Mouse (Mus musculus) heart, adult 2 months (tissue): ENCODE data around the gene Abhd5. TPM values are rescaled to one million over a fixed set of nuclear protein-coding genes. Genes with fewer than 3 reads are reported as not detected.

Experiments
- DNase-seq, 2 experiments: peaks; one replicate each; pipeline ENCODE4 v3.0.0; 2021
- H3K27ac ChIP-seq: fragments of 200-600 bp; 2 replicates; pipeline ENCODE4 v1.8.1; 2022
- H3K27me3 ChIP-seq: fragments of 200-500 bp; 2 replicates; pipeline ENCODE4 v1.6.1; 2012; ENCODE audit warnings: mild to moderate bottlenecking, low read length, inconsistent platforms, mixed read lengths; ENCODE audit not compliant: control insufficient read depth, insufficient read depth
- H3K36me3 ChIP-seq: fragments of 200-500 bp; 2 replicates; pipeline ENCODE4 v1.6.1; 2012; ENCODE audit warnings: low read length, inconsistent platforms; ENCODE audit not compliant: control insufficient read depth, insufficient read depth
- H3K4me1 ChIP-seq: fragments of 200-500 bp; 2 replicates; pipeline ENCODE4 v1.6.1; 2011; ENCODE audit warnings: low read length; ENCODE audit not compliant: control insufficient read depth, insufficient read depth
- H3K4me3 ChIP-seq: fragments of 200-600 bp; 2 replicates; pipeline ENCODE4 v1.8.1; 2022
- H3K79me2 ChIP-seq: fragments of 200-500 bp; replicated peaks from 2 replicates; pipeline ENCODE4 v1.6.1; 2012; ENCODE audit warnings: mild to moderate bottlenecking, inconsistent platforms, low read length, moderate library complexity, mixed read lengths; ENCODE audit not compliant: control insufficient read depth, insufficient read depth
- H3K9ac ChIP-seq: fragments of 200-500 bp; 2 replicates; pipeline ENCODE4 v1.6.1; 2012; ENCODE audit warnings: low read depth, mild to moderate bottlenecking, control low read depth, inconsistent platforms, low read length, mixed read lengths
- CTCF ChIP-seq: fragments of 200-600 bp; IDR thresholded peaks from 2 replicates; pipeline ENCODE4 v1.8.1; 2022; ENCODE audit warnings: antibody characterized with exemption, mild to moderate bottlenecking, moderate library complexity
- EP300 ChIP-seq: fragments of 200-500 bp; IDR thresholded peaks from 2 replicates; pipeline ENCODE4 v1.6.1; 2011; ENCODE audit warnings: low read depth, low read length, control low read depth; ENCODE audit not compliant: insufficient read depth
- POLR2A ChIP-seq: fragments of 200-500 bp; IDR thresholded peaks from 2 replicates; pipeline ENCODE4 v1.6.1; 2011; ENCODE audit warnings: mild to moderate bottlenecking, low read depth, low read length, control low read depth; ENCODE audit not compliant: insufficient read depth
- WGBS: fragments of 180-500 bp; shearing (Covaris S2); methylation state at CpG from one replicate; pipeline ENCODE4 v1.1.7; 2018; 5-methylcytosine and 5-hydroxymethylcytosine counted together
- intact Hi-C: fragments of 180-260 bp; cut with DNase I; formaldehyde crosslinking; loops from one replicate; pipeline ENCODE4 v1.15.1; 2025
- polyA plus RNA-seq: library from polyadenylated mRNA; depleted of rRNA; stranded (reverse); fragments of >200 nt; gene quantifications from 2 replicates; pipeline ENCODE4 v1.2.3, GENCODE M21; 2012
- total RNA-seq, 2 experiments: library from RNA; stranded (reverse); gene quantifications; 2 replicates each; pipeline ENCODE4 v1.2.3; 2021

Gene Abhd5
- total and polyA plus RNA-seq, 3 experiments, result 31.8 to 63.2 (median 53.3) TPM

GRCm38 (mm10) chr9:122339972-122340371, 11.4 kb upstream of the Abhd5 start:
- no peak for DNase-seq
- H3K4me3 ChIP-seq, result no peak overlapping the region
- intact Hi-C loops, result no loop called here
- no peaks in the 10 kb centered on the region for H3K27me3 ChIP-seq
- no peaks in the 10 kb centered on the region for H3K36me3 ChIP-seq
- H3K9ac ChIP-seq, result no peak overlapping the region
- 31% methylated on average over 5 of the region's 5 CpGs for WGBS
- TF ChIP-seq EP300, result no peak
- H3K27ac ChIP-seq, result no peak overlapping the region
- no peaks in the 10 kb centered on the region for H3K79me2 ChIP-seq
- peaks cover 5% of the 10 kb centered on the region; the same call in 1 of the 2 replicates for H3K4me1 ChIP-seq

- TF ChIP-seq POLR2A, result no peak
- no peak for TF ChIP-seq CTCF
- TF ChIP-seq EP300, result no peak
- Histone ChIP-seq H3K79me2 (no peaks in the 10 kb centered on the region), H3K4me3 (no peak overlapping the region), H3K27me3 (no peaks in the 10 kb centered on the region), H3K27ac (no peak overlapping the region), H3K36me3 (no peaks in the 10 kb centered on the region), H3K9ac (no peak overlapping the region), H3K4me1 (no peaks in the 10 kb centered on the region)
- 57% methylated on average over 7 of the region's 7 CpGs for WGBS
- intact Hi-C loops, result no loop called here
- DNase-seq, result peak in 1 of 2 experiments; percentile 24
Measured at GRCm38 (mm10) chr9:122343399-122343798, 8.0 kb upstream of the Abhd5 start.

GRCm38 (mm10) chr9:122344560-122344959, 6.8 kb upstream of the Abhd5 start:
- Histone ChIP-seq H3K4me1 (no peaks in the 10 kb centered on the region), H3K27ac (no peak overlapping the region), H3K4me3 (no peak overlapping the region), H3K36me3 (no peaks in the 10 kb centered on the region), H3K9ac (no peak overlapping the region), H3K79me2 (no peaks in the 10 kb centered on the region), H3K27me3 (no peaks in the 10 kb centered on the region)
- no peak for DNase-seq
- no peak for TF ChIP-seq EP300
- TF ChIP-seq CTCF, result no peak
- TF ChIP-seq POLR2A, result no peak
- intact Hi-C loops, result no loop called here
- WGBS, result 88% methylated on average over 8 of the region's 8 CpGs

GRCm38 (mm10) chr9:122345291-122345690, 6.1 kb upstream of the Abhd5 start:
- H3K27ac ChIP-seq, result no peak overlapping the region
- no peak for DNase-seq
- H3K9ac ChIP-seq, result no peak overlapping the region
- WGBS, result 91% methylated on average over 3 of the region's 3 CpGs
- H3K4me3 ChIP-seq, result no peak overlapping the region
- no peaks in the 10 kb centered on the region for H3K36me3 ChIP-seq
- TF ChIP-seq POLR2A (no peak), CTCF (no peak), EP300 (no peak)
- intact Hi-C loops, result no loop called here
- H3K79me2 ChIP-seq, result no peaks in the 10 kb centered on the region
- no peaks in the 10 kb centered on the region for H3K27me3 ChIP-seq
- no peaks in the 10 kb centered on the region for H3K4me1 ChIP-seq

- WGBS, result 83% methylated on average over 5 of the region's 5 CpGs
- DNase-seq, result no peak
- Histone ChIP-seq H3K79me2 (no peaks in the 10 kb centered on the region), H3K4me1 (peaks cover 2% of the 10 kb centered on the region), H3K27me3 (no peaks in the 10 kb centered on the region), H3K4me3 (no peak overlapping the region), H3K9ac (no peak overlapping the region), H3K27ac (no peak overlapping the region), H3K36me3 (no peaks in the 10 kb centered on the region)
- intact Hi-C loops, result no loop called here
- TF ChIP-seq EP300 (no peak), POLR2A (no peak), CTCF (no peak)
Measured at GRCm38 (mm10) chr9:122346059-122346458, 5.3 kb upstream of the Abhd5 start.

- no peak overlapping the region for H3K4me3 ChIP-seq
- WGBS, result 83% methylated on average over 1 of the region's 1 CpGs
- H3K4me1 ChIP-seq, result peaks cover 4% of the 10 kb centered on the region
- H3K27me3 ChIP-seq, result no peaks in the 10 kb centered on the region
- intact Hi-C loops, result no loop called here
- TF ChIP-seq POLR2A (no peak), CTCF (no peak), EP300 (no peak)
- H3K9ac ChIP-seq, result no peak overlapping the region
- DNase-seq, result no peak
- H3K27ac ChIP-seq, result no peak overlapping the region
- H3K79me2 ChIP-seq, result no peaks in the 10 kb centered on the region
- peaks cover under 1% of the 10 kb centered on the region for H3K36me3 ChIP-seq
Measured at GRCm38 (mm10) chr9:122347882-122348281, 3.5 kb upstream of the Abhd5 start.
